Mouse (Mus musculus): ENCODE results near the gene Ccsap.

DNA sequence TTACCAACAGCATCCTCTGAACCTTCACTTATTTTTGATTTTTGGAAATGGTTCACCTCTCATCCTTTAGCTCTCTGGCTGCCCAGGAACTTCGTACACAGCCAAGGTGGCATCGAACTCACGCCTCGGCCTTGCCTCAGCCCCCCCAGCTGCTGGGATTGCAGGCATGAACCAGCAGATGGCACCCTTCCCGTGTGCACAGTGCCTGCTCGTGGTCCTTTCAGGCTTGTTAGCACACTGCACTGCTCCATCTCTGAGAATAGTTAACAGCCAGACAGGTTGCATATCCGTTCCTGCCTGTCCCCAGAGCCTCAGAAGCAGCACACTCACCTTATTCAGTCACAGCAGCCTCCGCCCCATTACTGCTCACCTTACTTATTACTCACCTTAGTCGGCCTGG lies 34.0 kb downstream of the Ccsap start:
- TF ChIP-seq CTCF (IDR thresholded peaks at IDR 0.05; ENCODE audit: insufficient read depth, low read depth, low read length) (0 out of 2 replicates have a peak, but pooled peaks have one; percentile 48), POLR2A (IDR thresholded peaks at IDR 0.05; ENCODE audit: insufficient read depth, low read depth, low read length) (no peak)
